Mouse (Mus musculus): ENCODE measurements around the gene Rab22a.
A peak's percentile ranks its signal among the peaks of the same experiment; 100 is the strongest.
"Not testable (repeated sequence)": the region's sequence is repeated elsewhere in the genome, so short reads cannot be mapped to it uniquely, and the experiment has no call there.

Gene Rab22a

DNA sequence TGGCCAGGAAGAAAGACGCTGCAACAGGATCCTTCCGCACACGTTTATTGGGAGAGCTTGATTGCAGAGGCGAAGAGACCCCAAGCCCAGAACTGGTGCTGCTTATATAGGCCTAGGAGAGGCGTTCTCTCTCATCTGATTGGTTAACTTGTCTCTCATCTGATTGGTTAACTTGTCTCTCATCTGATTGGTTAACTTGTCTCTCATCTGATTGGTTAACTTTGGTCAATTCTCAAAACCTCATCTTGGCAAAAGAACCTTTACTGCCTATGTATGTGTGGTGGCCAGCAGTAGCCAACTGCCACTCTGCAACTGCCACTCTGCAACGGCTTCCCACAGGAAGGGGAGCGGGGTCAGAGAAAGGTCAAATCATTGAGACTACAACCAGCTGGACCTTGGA, 59.6 kb downstream of the Rab22a start, which contains the start of gene 1700010B08Rik:
Gene 1700010B08Rik, plus strand, starts transcription at position 301 of the 400 bp plus-strand sequence.
- DNase-seq (ENCODE audit: low read depth, low spot score) = not testable (repeated sequence)

DNA sequence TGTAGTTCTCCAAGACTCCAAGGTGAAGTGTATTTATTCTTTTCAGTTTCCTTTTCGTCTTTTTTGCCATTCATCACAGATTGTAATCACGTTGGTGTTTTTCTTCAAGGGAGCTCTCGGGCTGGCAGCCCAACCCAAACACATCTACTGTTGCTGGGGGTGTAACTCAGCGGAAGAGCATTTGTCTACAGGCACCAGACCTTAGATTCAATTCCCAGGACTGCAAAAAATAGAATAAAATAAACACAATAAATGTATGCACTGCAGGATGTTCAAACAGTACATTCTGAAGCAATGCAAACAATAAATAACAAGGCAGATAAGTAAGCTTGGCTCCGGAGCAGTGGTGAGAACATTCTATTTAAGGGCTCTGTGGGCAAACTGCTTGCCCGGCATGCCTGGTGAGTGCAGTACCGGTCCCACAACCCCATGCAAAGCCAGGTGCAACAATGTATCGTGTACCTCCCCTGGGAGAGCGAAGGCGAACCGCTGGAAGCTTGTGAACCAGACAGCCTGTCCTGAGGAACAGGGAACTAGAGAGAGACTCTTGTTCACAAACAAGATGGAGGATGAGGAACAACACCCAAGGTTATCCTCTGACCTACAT, 62.8 kb downstream of the Rab22a start:
- no peak for DNase-seq (ENCODE audit: low read depth, low spot score)

DNA sequence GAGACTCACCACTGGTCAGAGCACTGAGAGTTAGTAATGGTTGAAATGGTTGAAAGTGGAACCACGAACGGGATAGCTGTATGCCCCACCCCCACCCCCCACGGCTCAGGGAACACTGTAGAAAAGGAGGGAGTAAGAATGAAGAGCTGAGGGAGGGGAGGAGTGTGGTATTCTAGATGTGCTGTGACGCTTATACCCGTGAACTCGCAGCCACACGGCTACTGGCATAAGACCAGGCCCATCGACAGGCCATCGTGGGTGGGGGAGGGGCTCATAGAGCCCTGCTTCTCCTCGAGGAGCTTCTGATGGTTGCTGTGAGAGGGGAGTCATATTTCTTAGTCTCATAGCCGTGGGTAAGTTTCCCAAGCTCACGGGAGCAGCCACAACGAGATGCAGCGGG, 64.8 kb downstream of the Rab22a start:
- DNase-seq (ENCODE audit: low read depth, low spot score) = no peak

- no peak for DNase-seq (ENCODE audit: low read depth, low spot score)
Observed at GRCm38 (mm10) chr2:173724940-173725807, 65.6 kb downstream of the Rab22a start.

DNA sequence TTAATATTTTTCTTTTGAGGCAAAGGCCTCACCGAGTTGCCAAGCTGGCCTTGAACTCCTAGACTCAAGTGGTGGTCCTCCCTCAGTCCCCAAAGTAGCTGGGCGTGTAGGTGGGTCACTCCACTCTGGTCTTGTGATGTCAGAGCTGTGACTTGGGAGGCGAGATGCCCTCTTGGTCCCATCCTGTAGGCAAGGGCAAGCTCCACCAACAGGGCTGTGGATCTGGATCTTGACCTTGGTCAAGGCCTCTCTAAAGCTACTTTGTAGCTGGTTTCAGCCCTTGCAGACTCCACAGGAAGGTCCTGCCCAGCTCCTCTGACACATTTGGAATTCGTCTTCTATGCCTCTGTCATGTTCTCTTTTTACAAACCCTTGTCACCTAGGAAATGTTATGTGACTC, 66.3 kb downstream of the Rab22a start:
- DNase-seq (ENCODE audit: low read depth, low spot score) = no peak

DNA sequence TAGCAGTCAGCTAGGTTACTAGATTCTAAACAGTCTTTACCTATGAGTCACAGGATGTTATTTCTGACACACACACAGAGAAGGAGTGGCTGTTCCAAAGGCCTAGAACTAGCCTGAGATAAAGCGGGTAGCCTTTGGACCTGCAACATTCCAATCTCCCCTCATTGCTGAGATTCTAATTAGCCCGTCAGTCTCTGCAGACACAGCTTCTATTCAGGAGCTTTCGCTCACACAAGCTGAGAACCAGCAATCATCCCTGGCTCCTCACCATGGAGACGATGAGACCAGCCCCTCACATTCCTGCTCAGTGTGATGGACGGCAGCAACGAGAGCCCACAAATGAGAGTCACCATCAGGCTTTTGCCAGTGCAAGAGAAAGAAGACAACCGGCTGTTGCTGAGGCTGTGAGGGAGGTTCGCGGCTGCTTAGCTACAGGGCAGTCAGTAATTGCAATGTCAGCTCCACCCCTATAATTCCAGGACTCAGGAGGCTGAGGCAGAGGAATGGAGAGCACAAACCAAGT, 70.9 kb downstream of the Rab22a start:
- DNase-seq (ENCODE audit: low read depth, low spot score) = no peak

DNA sequence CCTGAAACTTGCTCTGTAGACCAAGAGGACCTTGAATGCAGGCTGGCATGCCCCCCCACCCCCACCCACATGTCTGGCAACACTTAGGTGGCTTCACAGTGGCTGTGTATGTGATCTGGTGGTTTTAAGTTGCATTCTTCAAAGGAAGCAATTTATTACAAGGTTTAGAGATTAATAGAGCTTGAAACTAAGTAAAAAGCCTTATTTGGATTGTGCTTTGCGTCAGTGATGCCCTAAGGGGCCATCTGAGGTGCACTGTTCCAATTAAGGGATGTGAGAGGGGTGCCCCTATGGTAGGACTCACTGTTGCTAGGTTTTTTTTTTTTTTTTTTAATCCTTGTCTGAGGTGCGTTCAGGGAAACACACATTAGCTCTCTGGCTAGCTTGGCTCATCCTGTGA, 74.9 kb downstream of the Rab22a start:
- DNase-seq (ENCODE audit: low read depth, low spot score) = no peak

GRCm38 (mm10) chr2:173737222-173737989, 77.8 kb downstream of the Rab22a start, which contains the start of gene Vapb:
Gene Vapb, plus strand, starts transcription at chr2:173737511.
- peak; percentile 98 for DNase-seq (ENCODE audit: low read depth, low spot score)

DNA sequence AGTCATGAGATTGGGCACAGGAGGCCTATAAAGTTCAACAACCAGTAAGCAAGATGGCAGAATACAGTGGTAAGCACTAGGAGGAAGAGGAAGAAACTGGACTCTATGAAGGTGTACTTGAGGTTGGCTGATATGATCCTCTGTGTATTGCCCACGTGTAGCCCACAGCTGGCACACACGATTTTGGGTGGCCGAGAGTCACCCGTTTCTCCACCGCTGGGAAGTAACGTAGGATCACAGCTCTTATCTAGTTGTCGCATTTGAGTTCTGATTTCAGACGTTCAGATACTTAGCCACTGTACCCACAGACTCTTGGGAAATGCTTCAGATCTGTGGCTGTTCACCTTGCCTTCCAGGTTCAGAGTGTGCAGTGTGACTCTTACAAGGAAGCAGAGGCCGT, 78.7 kb downstream of the Rab22a start:
- no peak for DNase-seq (ENCODE audit: low read depth, low spot score)

- no peak for DNase-seq (ENCODE audit: low read depth, low spot score)
Observed at GRCm38 (mm10) chr2:173739107-173739506, 79.5 kb downstream of the Rab22a start.

DNA sequence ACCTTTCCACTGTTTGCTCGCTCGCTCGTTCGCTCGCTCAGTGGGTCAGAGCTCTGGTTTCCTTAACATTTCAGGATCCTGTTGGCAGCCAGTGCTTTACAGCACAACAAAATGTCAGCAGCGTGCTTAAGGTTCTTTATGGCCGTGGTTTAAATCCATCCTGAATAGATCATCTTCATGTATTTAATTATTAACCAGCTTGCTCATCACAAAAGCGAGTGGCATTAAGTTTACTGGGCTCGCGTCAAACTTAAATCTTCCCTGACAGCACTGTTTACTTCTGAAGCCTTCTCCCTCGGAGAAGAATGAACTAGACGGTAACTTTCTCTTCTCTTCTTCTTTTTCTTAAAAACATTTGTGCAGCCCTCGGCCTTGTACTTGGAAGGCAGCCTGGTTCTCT, 82.5 kb downstream of the Rab22a start:
- no peak for DNase-seq (ENCODE audit: low read depth, low spot score)

GRCm38 (mm10) chr2:173742744-173743143, 83.2 kb downstream of the Rab22a start:
- DNase-seq (ENCODE audit: low read depth, low spot score) = no peak

GRCm38 (mm10) chr2:173744070-173744815, 84.7 kb downstream of the Rab22a start:
- no peak for DNase-seq (ENCODE audit: low read depth, low spot score)

GRCm38 (mm10) chr2:173748961-173749659, 89.5 kb downstream of the Rab22a start:
- DNase-seq (ENCODE audit: low read depth, low spot score) = no peak

- DNase-seq (ENCODE audit: low read depth, low spot score) = no peak
Observed at GRCm38 (mm10) chr2:173755433-173756144, 96.0 kb downstream of the Rab22a start.

Measured in embryo, embryonic 11.5 days (tissue).